Comparison of ENCODE assay signal across 14 mouse cellular contexts in the genomic region with DNA sequence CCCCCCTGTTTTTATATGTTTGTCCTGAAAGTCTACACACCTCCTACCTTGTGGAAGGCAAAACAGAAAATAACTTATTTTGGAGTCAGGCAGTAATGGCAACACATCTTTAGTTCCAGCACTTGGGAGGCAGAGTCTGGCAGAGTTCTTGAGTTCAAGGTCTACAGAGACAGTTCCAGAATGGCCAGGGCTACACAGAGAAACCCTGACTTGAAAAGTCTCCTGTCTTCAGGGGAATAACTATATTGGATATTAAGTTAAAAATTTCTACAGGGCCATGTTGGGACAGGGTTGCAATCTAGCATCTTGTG.
"Had no signal": no experiment of that assay in that cellular context is flagged by ENCODE, and none has a peak within 500 bp of the region (broad histone marks: within the 10 kb centered on the region; RNA-seq: fewer than 3 reads in every experiment).

No protein-coding gene starts in this region.

- ATAC-seq: intestine, embryonic 16.5 days; midbrain, embryonic 15.5 days had no signal

- DNase-seq: layer of hippocampus, adult 9-11 months; layer of hippocampus, postnatal 36 days; lung, postnatal 14 days; thymus, adult 18-20 months; thymus, postnatal 14 days had no signal

- H3K4me3 ChIP-seq: limb, embryonic 12.5 days; liver, embryonic 15.5 days; lung, embryonic 15.5 days; midbrain, embryonic 15.5 days; neural tube, embryonic 12.5 days had no signal

- H3K4me2 ChIP-seq: limb, embryonic 12.5 days; lung, embryonic 15.5 days; midbrain, embryonic 11.5 days; midbrain, embryonic 15.5 days; neural tube, embryonic 12.5 days had no signal

- H3K27ac ChIP-seq: limb, embryonic 12.5 days; lung, embryonic 15.5 days; macrophage; midbrain, embryonic 15.5 days; neural tube, embryonic 12.5 days had no signal

- H3K36me3 ChIP-seq: limb, embryonic 12.5 days; lung, embryonic 15.5 days; midbrain, embryonic 15.5 days had no signal

- H3K27me3 ChIP-seq: limb, embryonic 12.5 days; liver, embryonic 15.5 days; lung, embryonic 15.5 days; megakaryocyte, embryonic 14.5 days; midbrain, embryonic 15.5 days; neural tube, embryonic 12.5 days had no signal

- H3K9me3 ChIP-seq: limb, embryonic 12.5 days; liver, embryonic 15.5 days; lung, embryonic 15.5 days; megakaryocyte, embryonic 14.5 days; midbrain, embryonic 15.5 days; neural tube, embryonic 12.5 days had no signal

- H3K9ac ChIP-seq: limb, embryonic 12.5 days; liver, embryonic 15.5 days; lung, embryonic 15.5 days; midbrain, embryonic 15.5 days; neural tube, embryonic 12.5 days had no signal
